Mouse (Mus musculus): ENCODE data around the gene BC017158. TPM values are rescaled to one million over a fixed set of nuclear protein-coding genes. Genes with fewer than 3 reads are reported as not detected.

The BC017158 gene
- polyA plus RNA-seq, 1 experiment from 2014 or later: 34.7 TPM

GRCm38 (mm10) chr7:128240131-128240784 is 57.7 kb downstream of the BC017158 start:
- H3K4me1 ChIP-seq: peaks cover 25% of the 10 kb centered on the region
- no peak overlapping the region for H3K27ac ChIP-seq
- no peak for ATAC-seq (ENCODE audit: insufficient read depth, low FRiP score, low read depth)
- H3K4me3 ChIP-seq (replicated peaks): no peak overlapping the region
- H3K4me2 ChIP-seq: no peak overlapping the region
- WGBS: 95% methylated on average over 27 of the region's 27 CpGs
- no peaks in the 10 kb centered on the region for H3K9me3 ChIP-seq
- peaks cover 45% of the 10 kb centered on the region for H3K36me3 ChIP-seq
- no peak overlapping the region for H3K9ac ChIP-seq
- H3K27me3 ChIP-seq (replicated peaks): no peaks in the 10 kb centered on the region

- peaks cover 25% of the 10 kb centered on the region for H3K4me1 ChIP-seq
- H3K4me2 ChIP-seq: peak overlapping the region; percentile 73
- H3K9me3 ChIP-seq: no peaks in the 10 kb centered on the region
- H3K9ac ChIP-seq: peak overlapping the region; percentile 10; the same call in 1 of the 2 replicates
- ATAC-seq (ENCODE audit: insufficient read depth, low FRiP score, low read depth): no peak
- peak overlapping the region; percentile 90 for H3K27ac ChIP-seq
- peaks cover 33% of the 10 kb centered on the region for H3K36me3 ChIP-seq
- WGBS: 22% methylated on average over 4 of the region's 4 CpGs
- H3K4me3 ChIP-seq (replicated peaks): peak overlapping the region; percentile 68
- no peaks in the 10 kb centered on the region for H3K27me3 ChIP-seq (replicated peaks)
These were observed 59.0 kb downstream of the BC017158 start for GRCm38 (mm10) chr7:128238991-128239390.

- peak; percentile 88 for ATAC-seq (ENCODE audit: insufficient read depth, low FRiP score, low read depth)
- H3K4me1 ChIP-seq: peaks cover 25% of the 10 kb centered on the region
- WGBS: under 1% methylated on average over 72 of the region's 72 CpGs
- peak within 1 kb of the TSS; percentile 99 for H3K27ac ChIP-seq
- H3K36me3 ChIP-seq: peaks cover 30% of the 10 kb centered on the region
- no peaks in the 10 kb centered on the region for H3K9me3 ChIP-seq
- H3K9ac ChIP-seq: peak within 1 kb of the TSS; percentile 65
- H3K27me3 ChIP-seq (replicated peaks): no peaks in the 10 kb centered on the region
- H3K4me2 ChIP-seq: peak within 1 kb of the TSS; percentile 73
- H3K4me3 ChIP-seq (replicated peaks): peak within 1 kb of the TSS; percentile 68
These were observed 59.8 kb downstream of the BC017158 start, which contains the start of gene 9130023H24Rik for GRCm38 (mm10) chr7:128237927-128238778. TSS of gene 9130023H24Rik (minus strand) at chr7:128238031.

- Histone ChIP-seq H3K4me2 (peak overlapping the region; percentile 62), H3K27me3 (replicated peaks) (no peaks in the 10 kb centered on the region), H3K4me1 (peaks cover 25% of the 10 kb centered on the region), H3K27ac (peak overlapping the region; percentile 99), H3K4me3 (replicated peaks) (peak overlapping the region; percentile 68), H3K9me3 (no peaks in the 10 kb centered on the region), H3K9ac (peak overlapping the region; percentile 35), H3K36me3 (peaks cover 24% of the 10 kb centered on the region)
- no peak for ATAC-seq (ENCODE audit: insufficient read depth, low FRiP score, low read depth)
- under 1% methylated on average over 25 of the region's 25 CpGs for WGBS
These were observed 60.4 kb downstream of the BC017158 start for GRCm38 (mm10) chr7:128237593-128237926.

- peak within 1 kb of the TSS; percentile 99 for H3K27ac ChIP-seq
These were observed 60.9 kb downstream of the BC017158 start, which contains the start of gene Armc5 for GRCm38 (mm10) chr7:128236856-128237592. TSS of gene Armc5 (plus strand) at chr7:128237342.

GRCm38 (mm10) chr7:128236426-128236825 is 61.5 kb downstream of the BC017158 start:
- no peak for ATAC-seq (ENCODE audit: insufficient read depth, low FRiP score, low read depth)
- Histone ChIP-seq H3K27ac (no peak overlapping the region; the same call in 1 of the 2 replicates), H3K9ac (no peak overlapping the region)

More at GRCm38 (mm10) chr7:128236856-128237592, 60.9 kb downstream of the BC017158 start, which contains the start of gene Armc5:
- peak within 1 kb of the TSS; percentile 62 for H3K4me2 ChIP-seq
- no peaks in the 10 kb centered on the region for H3K9me3 ChIP-seq
- peaks cover 19% of the 10 kb centered on the region for H3K36me3 ChIP-seq
- peak within 1 kb of the TSS; percentile 65 for H3K9ac ChIP-seq
- peak; percentile 13; the same call in 1 of the 2 replicates for ATAC-seq (ENCODE audit: insufficient read depth, low FRiP score, low read depth)
- WGBS: 23% methylated on average over 37 of the region's 37 CpGs
- H3K27me3 ChIP-seq (replicated peaks): no peaks in the 10 kb centered on the region
- peaks cover 25% of the 10 kb centered on the region for H3K4me1 ChIP-seq
- H3K4me3 ChIP-seq (replicated peaks): peak within 1 kb of the TSS; percentile 68

GRCm38 (mm10) chr7:128235481-128235880 is 62.5 kb downstream of the BC017158 start:
- H3K4me3 ChIP-seq (replicated peaks): no peak overlapping the region
- H3K9ac ChIP-seq: no peak overlapping the region
- no peaks in the 10 kb centered on the region for H3K27me3 ChIP-seq (replicated peaks)
- no peak for ATAC-seq (ENCODE audit: insufficient read depth, low FRiP score, low read depth)
- no peaks in the 10 kb centered on the region for H3K9me3 ChIP-seq
- WGBS: 79% methylated on average over 1 of the region's 1 CpGs
- no peak overlapping the region for H3K4me2 ChIP-seq
- H3K27ac ChIP-seq: no peak overlapping the region
- H3K4me1 ChIP-seq: peaks cover 23% of the 10 kb centered on the region
- H3K36me3 ChIP-seq: peaks cover 7% of the 10 kb centered on the region

More at GRCm38 (mm10) chr7:128236426-128236825, 61.5 kb downstream of the BC017158 start:
- Histone ChIP-seq H3K4me3 (replicated peaks) (peak overlapping the region; percentile 68; the same call in 1 of the 2 replicates), H3K36me3 (peaks cover 13% of the 10 kb centered on the region), H3K27me3 (replicated peaks) (no peaks in the 10 kb centered on the region), H3K4me2 (peak overlapping the region; percentile 62; the same call in 1 of the 2 replicates), H3K4me1 (peaks cover 25% of the 10 kb centered on the region), H3K9me3 (no peaks in the 10 kb centered on the region)
- 92% methylated on average over 13 of the region's 13 CpGs for WGBS

- H3K9me3 ChIP-seq: no peaks in the 10 kb centered on the region
- H3K36me3 ChIP-seq: no peaks in the 10 kb centered on the region; the same call in 1 of the 2 replicates
- no peak overlapping the region for H3K9ac ChIP-seq
- no peaks in the 10 kb centered on the region for H3K27me3 ChIP-seq (replicated peaks)
- WGBS: 72% methylated on average over 2 of the region's 2 CpGs
- H3K27ac ChIP-seq: no peak overlapping the region
- H3K4me1 ChIP-seq: peaks cover 17% of the 10 kb centered on the region
- H3K4me2 ChIP-seq: no peak overlapping the region
- no peak for ATAC-seq (ENCODE audit: insufficient read depth, low FRiP score, low read depth)
- H3K4me3 ChIP-seq (replicated peaks): no peak overlapping the region
These were observed 63.2 kb downstream of the BC017158 start for GRCm38 (mm10) chr7:128234796-128235195.

- no peak overlapping the region for H3K27ac ChIP-seq
- no peaks in the 10 kb centered on the region for H3K27me3 ChIP-seq (replicated peaks)
- H3K4me3 ChIP-seq (replicated peaks): no peak overlapping the region
- no peak overlapping the region for H3K4me2 ChIP-seq
- ATAC-seq (ENCODE audit: insufficient read depth, low FRiP score, low read depth): no peak
- peaks cover 5% of the 10 kb centered on the region for H3K4me1 ChIP-seq
- 42% methylated on average over 8 of the region's 8 CpGs for WGBS
- H3K9ac ChIP-seq: no peak overlapping the region
- H3K36me3 ChIP-seq: no peaks in the 10 kb centered on the region
- H3K9me3 ChIP-seq: no peaks in the 10 kb centered on the region
These were observed 66.2 kb downstream of the BC017158 start for GRCm38 (mm10) chr7:128231741-128232140.

All from stomach, embryonic 15.5 days (tissue).